Mouse (Mus musculus) brain, embryonic 14.5 days (tissue): ENCODE measurements around the gene Atp6v1d.

Source experiments
- CTCF ChIP-seq: fragments of 200-500 bp; IDR thresholded peaks from 2 replicates; pipeline ENCODE4 v1.5.1; 2012; ENCODE audit warnings: inconsistent platforms, mild to moderate bottlenecking, moderate library complexity, borderline replicate concordance; ENCODE audit not compliant: insufficient read depth, insufficient read length; ENCODE audit errors: extremely low read depth
- POLR2A ChIP-seq: fragments of 200-500 bp; IDR thresholded peaks from 2 replicates; pipeline ENCODE4 v1.6.1; 2012; ENCODE audit warnings: mild to moderate bottlenecking, inconsistent platforms, borderline replicate concordance; ENCODE audit not compliant: poor library complexity, insufficient read depth, insufficient read length, severe bottlenecking; ENCODE audit errors: extremely low read depth

DNA sequence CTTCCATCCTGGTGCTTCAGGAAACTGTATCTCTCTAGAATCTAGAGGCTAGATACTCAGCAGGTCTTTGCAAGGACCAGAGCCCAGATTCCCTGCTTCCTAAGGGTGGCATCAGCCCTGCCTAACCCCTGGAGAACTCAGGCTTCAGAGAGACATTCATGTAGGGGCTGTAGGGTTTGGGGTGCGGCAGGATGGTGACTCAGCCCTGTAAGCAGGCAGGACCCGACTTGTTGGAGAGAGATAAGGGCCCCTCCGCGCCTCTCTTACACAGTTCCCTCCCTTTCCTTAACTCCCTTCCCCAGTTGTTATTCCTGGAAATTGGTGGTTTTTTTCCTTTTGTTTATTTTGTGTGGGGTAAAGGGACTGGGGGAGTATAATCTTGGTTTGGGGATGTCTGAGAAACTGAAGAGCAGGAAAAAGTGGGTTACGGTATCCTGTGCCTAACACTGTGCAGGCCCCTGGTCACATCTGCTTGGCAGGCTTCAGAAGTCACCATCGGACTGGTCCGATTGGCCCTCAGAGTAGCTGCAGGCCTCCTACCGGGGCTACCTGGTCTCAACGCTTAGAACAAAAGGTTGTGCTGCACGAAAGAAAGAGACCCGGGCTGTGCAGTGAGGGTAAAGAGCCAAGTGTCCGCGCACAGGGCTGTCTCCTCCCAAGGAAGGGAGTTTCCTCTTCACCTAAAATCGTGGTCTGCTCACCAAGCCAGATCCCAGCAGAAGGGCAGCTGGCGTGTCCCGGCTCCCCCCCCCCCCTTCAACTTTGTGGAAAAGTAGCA lies 49.4 kb upstream of the Atp6v1d start:
- no peak for TF ChIP-seq CTCF
- no peak for TF ChIP-seq POLR2A
